Mouse (Mus musculus): ENCODE results near the gene Cbl. TPM values are rescaled to one million over a fixed set of nuclear protein-coding genes. Genes with fewer than 3 reads are reported as not detected.
"Not testable (repeated sequence)": the region's sequence is repeated elsewhere in the genome, so short reads cannot be mapped to it uniquely, and the experiment has no call there.

Cbl gene
- polyA plus RNA-seq, 1 experiment: 30.7 TPM

DNA sequence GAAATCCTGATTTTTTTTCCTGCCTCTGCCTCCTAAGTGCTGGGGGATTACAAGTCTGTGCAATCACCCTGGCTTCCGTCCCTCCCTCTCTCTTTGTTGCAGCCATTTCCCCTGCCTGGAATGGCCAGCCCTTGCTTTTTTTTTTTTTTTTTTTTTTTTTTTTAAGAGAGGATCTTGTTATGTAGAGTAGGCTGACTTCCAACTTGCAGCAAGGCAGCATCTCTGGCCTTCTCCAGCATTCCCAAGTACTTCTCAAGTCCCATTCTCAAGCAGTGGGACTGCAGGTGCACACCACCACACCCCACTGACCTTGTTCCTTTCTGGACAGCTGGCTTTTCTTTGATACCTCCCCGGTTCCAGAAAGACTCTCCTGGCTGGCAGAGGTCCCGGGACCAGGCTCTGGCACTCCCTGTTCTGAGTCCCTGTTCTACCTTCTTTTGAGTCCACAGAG, 106.5 kb downstream of the Cbl start:
- TF ChIP-seq CTCF (IDR thresholded peaks at IDR 0.05; ENCODE audit: borderline replicate concordance, extremely low read depth, insufficient read depth, insufficient read length) (no peak), POLR2A (IDR thresholded peaks at IDR 0.05; ENCODE audit: borderline replicate concordance, extremely low read depth, insufficient read depth, insufficient read length, poor library complexity, severe bottlenecking) (no peak)
- no peak for DNase-seq (ENCODE audit: low read depth)

DNA sequence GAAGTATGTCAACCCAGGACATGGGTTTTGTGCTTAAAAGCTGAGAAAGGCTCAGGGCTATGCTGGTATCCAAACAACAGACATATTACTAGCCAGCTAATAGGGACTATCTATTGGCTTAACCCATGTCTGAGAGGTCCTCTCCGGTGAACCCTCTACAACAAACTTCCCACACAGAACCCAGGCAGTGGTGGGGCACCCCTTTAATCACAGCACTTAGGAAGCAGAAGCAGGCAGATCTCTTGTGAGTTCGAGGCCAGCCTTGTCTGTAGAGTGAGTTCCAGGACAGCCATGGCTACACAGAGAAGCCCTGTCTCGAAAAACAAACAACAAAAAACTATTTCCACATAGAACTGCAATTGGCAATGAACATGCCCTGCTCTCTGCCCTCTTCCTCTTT, 107.1 kb downstream of the Cbl start:
- TF ChIP-seq POLR2A (IDR thresholded peaks at IDR 0.05; ENCODE audit: borderline replicate concordance, extremely low read depth, insufficient read depth, insufficient read length, poor library complexity, severe bottlenecking) (no peak), CTCF (IDR thresholded peaks at IDR 0.05; ENCODE audit: borderline replicate concordance, extremely low read depth, insufficient read depth, insufficient read length) (no peak)
- no peak for DNase-seq (ENCODE audit: low read depth)

DNA sequence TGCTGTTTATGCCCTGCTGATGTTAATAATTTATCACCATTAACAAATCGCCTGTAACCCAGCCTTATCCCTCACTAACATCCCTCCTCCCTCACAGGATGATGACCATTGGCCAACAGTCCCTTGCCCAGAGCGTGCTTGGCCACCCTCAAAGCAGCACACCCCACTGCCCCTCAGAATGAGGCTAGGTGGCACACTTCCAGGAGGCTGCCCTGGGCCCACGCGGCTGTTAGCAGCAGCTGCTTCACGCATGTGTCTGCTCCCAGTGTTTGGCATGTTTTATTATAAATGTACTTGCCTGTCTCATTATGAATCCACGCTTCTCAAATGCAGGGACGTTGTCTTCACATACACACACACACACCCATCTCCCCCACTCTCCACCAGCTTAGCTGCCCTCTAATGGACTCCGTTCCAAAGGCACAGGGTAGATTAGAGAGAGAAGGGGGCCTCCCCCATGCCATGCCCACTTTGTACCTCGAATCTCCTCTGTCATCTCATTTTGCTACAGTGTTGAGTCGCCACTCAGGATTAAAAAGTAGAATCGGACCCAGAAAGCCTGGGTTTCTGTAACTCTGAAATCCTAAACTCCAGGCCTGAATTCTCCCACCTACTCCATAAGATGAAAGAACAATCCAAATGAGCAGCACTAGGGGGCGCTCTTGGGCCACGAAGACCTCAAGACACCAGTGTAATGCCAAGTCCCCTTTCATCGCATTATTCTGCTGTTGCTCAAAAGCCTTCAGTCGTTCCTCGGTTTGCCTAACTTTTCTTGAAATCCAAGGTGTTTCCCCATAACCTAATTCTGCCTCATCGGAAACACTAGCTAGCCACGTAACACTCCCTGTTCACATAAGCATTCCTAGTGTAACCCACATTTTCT, 108.1 kb downstream of the Cbl start:
- TF ChIP-seq CTCF (IDR thresholded peaks at IDR 0.05; ENCODE audit: borderline replicate concordance, extremely low read depth, insufficient read depth, insufficient read length): peak; percentile 90
- no peak for TF ChIP-seq POLR2A (IDR thresholded peaks at IDR 0.05; ENCODE audit: borderline replicate concordance, extremely low read depth, insufficient read depth, insufficient read length, poor library complexity, severe bottlenecking)

DNA sequence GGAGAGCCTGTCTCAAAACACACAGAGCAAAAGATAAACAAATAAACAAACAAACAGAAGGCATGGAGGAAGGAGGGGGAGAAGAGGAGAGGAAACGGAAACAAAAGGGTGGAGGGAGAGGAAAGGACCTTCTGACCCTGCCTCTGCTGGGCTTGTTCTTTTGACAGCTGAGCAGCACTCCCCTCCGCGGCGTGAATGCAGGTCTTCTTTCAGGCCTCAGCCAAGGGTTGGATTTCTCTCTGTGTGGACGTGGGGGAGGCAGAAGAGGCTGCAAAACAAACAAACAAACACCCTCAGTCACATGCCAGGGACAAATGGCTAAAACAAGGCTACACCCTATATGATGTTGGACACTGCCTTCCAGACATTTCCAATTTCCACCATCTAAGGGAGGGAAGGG, 108.8 kb downstream of the Cbl start:
- DNase-seq (ENCODE audit: low read depth): no peak
- TF ChIP-seq POLR2A (IDR thresholded peaks at IDR 0.05; ENCODE audit: borderline replicate concordance, extremely low read depth, insufficient read depth, insufficient read length, poor library complexity, severe bottlenecking) (no peak), CTCF (IDR thresholded peaks at IDR 0.05; ENCODE audit: borderline replicate concordance, extremely low read depth, insufficient read depth, insufficient read length) (no peak)

More for the DNA sequence above, 108.1 kb downstream of the Cbl start:
- peak; percentile 96 for DNase-seq (ENCODE audit: low read depth)

DNA sequence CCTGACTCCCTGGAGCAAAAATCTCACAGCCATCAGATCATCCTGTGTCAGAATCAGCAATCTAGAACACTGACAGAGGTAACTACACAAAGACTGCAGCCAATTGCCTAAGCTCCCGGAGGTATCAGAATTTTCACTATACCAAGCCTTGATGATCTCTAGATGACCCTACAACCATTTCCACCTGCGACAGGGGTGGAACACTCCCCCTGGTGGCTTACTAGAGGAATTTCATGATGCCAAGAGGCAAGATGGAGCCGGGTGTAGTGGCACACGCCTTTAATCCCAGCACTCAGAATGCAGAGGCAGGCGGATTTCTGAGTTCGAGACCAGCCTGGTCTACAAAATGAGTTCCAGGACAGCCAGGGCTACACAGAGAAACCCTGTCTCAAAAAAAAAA, 109.5 kb downstream of the Cbl start:
- no peak for TF ChIP-seq POLR2A (IDR thresholded peaks at IDR 0.05; ENCODE audit: borderline replicate concordance, extremely low read depth, insufficient read depth, insufficient read length, poor library complexity, severe bottlenecking)
- peak; percentile 50; the same call in 1 of the 2 replicates for TF ChIP-seq CTCF (IDR thresholded peaks at IDR 0.05; ENCODE audit: borderline replicate concordance, extremely low read depth, insufficient read depth, insufficient read length)
- DNase-seq (ENCODE audit: low read depth): no peak

DNA sequence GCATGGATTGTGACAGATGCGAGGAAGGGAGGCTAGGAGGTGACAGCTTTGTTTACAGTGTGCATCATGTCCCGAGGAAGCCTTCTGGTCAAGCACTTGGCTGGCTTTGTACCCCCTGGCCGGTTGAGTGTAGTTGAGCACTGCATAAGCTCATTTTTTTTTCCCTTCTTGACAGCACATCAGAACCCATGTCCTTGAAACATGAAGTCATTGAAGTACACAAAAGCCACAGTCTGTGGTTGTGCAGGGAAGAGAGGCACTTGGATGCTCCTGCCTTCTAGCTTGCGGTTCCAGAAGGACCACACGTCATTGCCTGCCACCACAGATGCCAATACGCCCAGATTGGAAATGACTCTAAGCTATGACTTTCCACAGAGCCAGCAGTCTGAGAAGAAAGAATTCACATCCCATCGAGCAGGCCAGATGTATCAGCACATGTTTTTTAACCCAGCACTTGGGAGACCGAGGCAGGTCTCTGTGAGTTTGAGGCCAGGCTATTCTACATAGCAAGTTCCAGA, 113.8 kb downstream of the Cbl start:
- TF ChIP-seq CTCF (IDR thresholded peaks at IDR 0.05; ENCODE audit: borderline replicate concordance, extremely low read depth, insufficient read depth, insufficient read length) (no peak), POLR2A (IDR thresholded peaks at IDR 0.05; ENCODE audit: borderline replicate concordance, extremely low read depth, insufficient read depth, insufficient read length, poor library complexity, severe bottlenecking) (no peak)
- no peak for DNase-seq (ENCODE audit: low read depth)

DNA sequence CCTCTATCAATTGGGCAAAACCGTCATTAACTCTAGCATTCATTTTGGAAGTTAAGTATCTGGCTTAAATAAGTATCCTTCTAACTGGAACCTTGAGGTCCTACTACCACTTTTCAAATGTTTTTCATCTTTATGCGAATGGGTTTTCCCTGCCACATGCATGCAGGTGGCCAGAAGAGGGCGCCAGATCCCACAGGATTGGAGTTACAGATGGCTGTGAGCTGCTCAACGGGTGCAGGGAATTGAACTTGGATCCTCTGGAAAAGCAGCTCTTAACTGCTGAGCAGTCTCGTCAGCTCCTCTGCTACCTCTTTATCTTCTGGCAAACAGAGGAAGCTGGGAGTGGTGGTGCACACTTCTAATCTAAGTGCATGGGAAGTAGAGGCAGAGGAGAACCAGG, 114.8 kb downstream of the Cbl start:
- TF ChIP-seq POLR2A (IDR thresholded peaks at IDR 0.05; ENCODE audit: borderline replicate concordance, extremely low read depth, insufficient read depth, insufficient read length, poor library complexity, severe bottlenecking): no peak
- peak; percentile 56; the same call in 1 of the 2 replicates for TF ChIP-seq CTCF (IDR thresholded peaks at IDR 0.05; ENCODE audit: borderline replicate concordance, extremely low read depth, insufficient read depth, insufficient read length)
- DNase-seq (ENCODE audit: low read depth): no peak

DNA sequence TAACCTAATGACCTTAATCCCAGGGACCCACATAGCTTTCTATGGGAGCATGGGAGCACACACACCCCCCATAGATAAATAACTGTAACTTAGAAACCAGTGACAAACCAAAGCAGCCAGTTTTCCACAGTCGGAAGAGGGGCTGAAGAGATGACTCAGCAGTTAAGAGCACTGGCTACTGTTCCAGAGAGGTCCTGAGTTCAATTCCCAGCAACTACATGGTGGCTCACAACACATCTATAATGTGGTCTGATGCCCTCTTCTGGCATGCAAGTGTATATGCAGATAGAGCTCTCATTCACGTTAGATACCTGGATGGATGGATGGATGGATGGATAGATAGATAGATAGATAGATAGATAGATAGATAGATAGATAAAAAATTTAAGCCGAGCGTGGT, 117.7 kb downstream of the Cbl start:
- TF ChIP-seq CTCF (IDR thresholded peaks at IDR 0.05; ENCODE audit: borderline replicate concordance, extremely low read depth, insufficient read depth, insufficient read length) (0 out of 2 replicates have a peak, but pooled peaks have one; percentile 5), POLR2A (IDR thresholded peaks at IDR 0.05; ENCODE audit: borderline replicate concordance, extremely low read depth, insufficient read depth, insufficient read length, poor library complexity, severe bottlenecking) (no peak)
- DNase-seq (ENCODE audit: low read depth): no peak

DNA sequence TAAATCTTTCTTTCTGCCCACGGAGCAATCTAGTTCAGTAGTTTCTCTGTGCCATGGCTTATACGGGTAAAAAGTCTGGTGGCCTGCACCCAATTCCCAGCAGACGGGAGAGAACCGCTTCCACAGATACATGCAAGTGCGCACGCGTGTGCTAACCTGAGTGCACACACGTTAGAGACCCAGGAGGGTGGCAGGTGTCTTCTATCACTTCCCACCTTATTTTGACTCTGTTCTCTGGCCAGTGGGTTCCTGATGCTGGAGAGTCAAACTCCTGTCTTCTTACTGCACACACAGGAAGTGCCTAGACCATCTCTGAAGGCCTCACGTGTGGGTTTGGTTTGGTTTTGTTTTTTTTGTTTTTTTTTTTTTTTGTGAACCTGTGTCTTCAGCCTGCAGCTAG, 118.2 kb downstream of the Cbl start:
- no peak for DNase-seq (ENCODE audit: low read depth)
- no peak for TF ChIP-seq POLR2A (IDR thresholded peaks at IDR 0.05; ENCODE audit: borderline replicate concordance, extremely low read depth, insufficient read depth, insufficient read length, poor library complexity, severe bottlenecking)
- no peak for TF ChIP-seq CTCF (IDR thresholded peaks at IDR 0.05; ENCODE audit: borderline replicate concordance, extremely low read depth, insufficient read depth, insufficient read length)

DNA sequence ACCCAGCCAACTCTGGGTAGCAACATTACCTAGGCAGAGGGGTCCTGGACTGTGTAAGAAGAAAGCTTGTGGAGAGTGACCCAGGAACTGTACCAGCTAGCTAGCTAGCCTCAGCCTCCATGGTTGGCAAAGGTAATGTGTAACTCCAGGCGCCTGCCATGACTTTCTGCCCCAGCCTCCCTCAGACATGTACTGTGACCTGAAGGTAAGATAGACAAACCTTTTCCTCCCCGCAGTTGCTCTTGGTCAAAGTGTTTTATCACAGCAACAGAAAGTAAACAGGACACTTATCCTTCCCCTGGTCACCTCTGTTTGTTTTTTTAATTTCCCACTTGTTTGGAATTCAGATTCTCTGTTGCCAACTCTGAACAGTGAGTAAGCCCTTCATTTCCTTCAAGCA, 119.4 kb downstream of the Cbl start:
- no peak for TF ChIP-seq POLR2A (IDR thresholded peaks at IDR 0.05; ENCODE audit: borderline replicate concordance, extremely low read depth, insufficient read depth, insufficient read length, poor library complexity, severe bottlenecking)
- TF ChIP-seq CTCF (IDR thresholded peaks at IDR 0.05; ENCODE audit: borderline replicate concordance, extremely low read depth, insufficient read depth, insufficient read length): no peak
- no peak for DNase-seq (ENCODE audit: low read depth)

DNA sequence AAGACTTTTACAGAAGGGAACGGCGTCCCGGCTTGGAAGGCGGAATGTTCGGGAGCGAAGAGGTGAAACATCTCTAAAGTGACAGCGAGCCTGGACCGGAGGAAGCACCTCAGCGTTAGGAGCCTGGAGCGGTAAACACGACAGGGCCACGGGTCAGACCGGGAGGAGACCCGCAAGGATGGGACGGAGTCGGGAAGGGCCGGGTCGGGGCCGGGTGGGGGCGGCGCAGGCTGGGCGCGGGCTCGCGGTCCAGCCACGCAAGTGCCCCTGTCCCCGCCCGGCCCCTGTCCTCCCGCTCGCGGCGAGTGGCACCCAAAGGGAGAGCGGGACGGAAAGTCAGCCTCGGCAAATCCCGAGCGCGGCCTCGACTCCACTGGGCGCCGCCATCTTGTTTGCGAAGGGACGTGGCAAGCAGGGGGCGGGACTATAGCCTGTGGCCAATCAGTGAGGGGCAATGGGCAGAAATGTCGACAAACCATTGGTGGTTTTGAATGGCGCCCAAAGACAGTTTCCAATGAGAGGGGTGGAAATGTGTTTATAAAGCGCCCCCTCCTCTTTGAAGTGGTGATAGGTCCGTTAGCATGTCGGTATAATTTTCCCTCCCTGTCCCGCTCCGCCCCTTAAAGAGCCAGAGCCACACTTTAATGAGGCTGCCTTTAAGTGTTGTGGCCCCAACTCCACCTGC, 120.6 kb downstream of the Cbl start, which contains the start of the genes Gm49380 and Rnf26:
TSS of gene Gm49380 (minus strand) at position 396 of the 685 bp plus-strand sequence.
TSS of gene Rnf26 (minus strand) at position 413 of the 685 bp plus-strand sequence.
- TF ChIP-seq CTCF (IDR thresholded peaks at IDR 0.05; ENCODE audit: borderline replicate concordance, extremely low read depth, insufficient read depth, insufficient read length): no peak
- peak; percentile 18; the same call in 1 of the 2 replicates for TF ChIP-seq POLR2A (IDR thresholded peaks at IDR 0.05; ENCODE audit: borderline replicate concordance, extremely low read depth, insufficient read depth, insufficient read length, poor library complexity, severe bottlenecking)
- peak; percentile 100 for DNase-seq (ENCODE audit: low read depth)

DNA sequence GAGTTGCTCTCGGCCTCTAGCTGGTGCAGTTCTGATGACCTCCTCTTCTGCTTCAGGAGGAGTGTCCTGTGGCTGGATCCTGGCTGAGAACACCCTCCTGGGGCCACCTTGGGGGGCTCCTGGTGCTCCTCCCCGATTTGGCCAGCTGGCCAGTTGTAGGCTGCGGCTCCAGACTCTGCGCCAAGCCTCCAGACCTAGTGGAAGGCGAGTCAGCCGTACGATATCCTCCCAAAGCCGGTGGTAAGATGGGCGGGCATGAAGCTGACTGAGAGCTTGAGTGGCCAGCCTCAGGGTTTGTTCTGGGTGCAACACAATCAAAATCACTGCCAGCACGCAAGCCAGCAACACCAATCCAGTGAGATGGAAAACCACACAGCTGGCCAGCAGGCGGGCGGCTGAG, 121.9 kb downstream of the Cbl start:
- DNase-seq (ENCODE audit: low read depth): not testable (repeated sequence)
